Mouse (Mus musculus) liver, embryonic 12.5 days (tissue): ENCODE measurements around the gene Igsf6. TPM values are rescaled to one million over a fixed set of nuclear protein-coding genes. Genes with fewer than 3 reads are reported as not detected.

Source experiments
- ATAC-seq: fragments of 200-750 bp; cut with Nextera tagmentation; 2 replicates; pipeline ENCODE4 v1.8.0; 2017; ENCODE audit warnings: moderate number of reproducible peaks, mild to moderate bottlenecking, moderate library complexity
- H3K27ac ChIP-seq: fragments of 300-500 bp; sonication (generic); 2 replicates; pipeline ENCODE4 v1.5.1; 2016; ENCODE audit warnings: mild to moderate bottlenecking
- H3K27me3 ChIP-seq: fragments of 300-500 bp; sonication (generic); replicated peaks from 2 replicates; pipeline ENCODE4 v1.6.1; 2016; ENCODE audit warnings: mild to moderate bottlenecking, moderate library complexity
- H3K36me3 ChIP-seq: fragments of 300-500 bp; sonication (generic); 2 replicates; pipeline ENCODE4 v1.6.1; 2016; ENCODE audit warnings: mild to moderate bottlenecking, moderate library complexity
- H3K4me1 ChIP-seq: fragments of 300-500 bp; sonication (generic); 2 replicates; pipeline ENCODE4 v1.6.1; 2016
- H3K4me2 ChIP-seq: fragments of 300-500 bp; sonication (generic); 2 replicates; pipeline ENCODE4 v1.6.1; 2016; ENCODE audit warnings: mild to moderate bottlenecking, moderate library complexity
- H3K4me3 ChIP-seq: fragments of 300-500 bp; sonication (generic); 2 replicates; pipeline ENCODE4 v1.5.1; 2016; ENCODE audit warnings: mild to moderate bottlenecking, moderate library complexity
- H3K9ac ChIP-seq: fragments of 300-500 bp; sonication (generic); 2 replicates; pipeline ENCODE4 v1.6.1; 2016; ENCODE audit warnings: mild to moderate bottlenecking, moderate library complexity
- H3K9me3 ChIP-seq: fragments of 300-500 bp; sonication (generic); replicated peaks from 2 replicates; pipeline ENCODE4 v1.6.1; 2016; ENCODE audit warnings: mild to moderate bottlenecking, moderate library complexity
- WGBS: fragments of 180-500 bp; shearing (Covaris S2); methylation state at CpG from one replicate; pipeline ENCODE4 v1.1.7; 2016; ENCODE audit not compliant: insufficient replicate concordance; 5-methylcytosine and 5-hydroxymethylcytosine counted together
- polyA plus RNA-seq: library from polyadenylated mRNA; unstranded; fragments of >200 nt; fragmentation: Nextera tagmentation; extraction: Ambion mirVana; gene quantifications from 2 replicates; pipeline ENCODE4 v1.2.1, GENCODE M21; 2016

Gene Igsf6
- polyA plus RNA-seq, 1 experiment from 2014 or later: 6.6 TPM

DNA sequence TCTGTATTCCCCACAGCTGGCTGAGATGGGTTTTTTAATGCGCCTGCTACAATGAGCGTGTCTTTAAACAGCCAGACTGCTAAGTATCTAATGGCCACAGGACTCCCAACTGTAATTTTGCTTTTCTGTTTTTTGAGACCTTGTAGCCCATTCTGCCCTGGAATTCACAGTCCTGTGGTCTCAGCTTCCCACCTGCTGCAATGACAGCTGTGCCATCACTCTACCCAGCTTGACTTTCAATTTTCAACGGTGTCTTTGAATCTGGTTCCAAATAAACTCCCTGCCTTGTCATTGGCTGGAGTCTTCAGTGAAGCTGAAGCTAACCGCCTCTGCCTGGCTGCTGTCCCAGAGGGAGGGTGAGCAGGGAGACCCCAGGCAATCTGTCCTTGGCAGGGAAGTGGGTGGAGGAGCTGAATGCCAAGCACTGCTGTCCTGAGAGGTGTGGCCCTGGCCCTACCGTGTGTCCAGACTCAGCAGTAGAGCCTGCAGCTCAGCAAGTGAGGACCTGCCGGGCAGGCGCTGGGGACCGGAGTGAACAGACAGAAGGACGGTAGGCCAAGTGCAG is 8.7 kb upstream of the Igsf6 start:
- H3K4me3 ChIP-seq: no peak overlapping the region
- H3K9ac ChIP-seq: no peak overlapping the region
- no peaks in the 10 kb centered on the region for H3K9me3 ChIP-seq
- no peak overlapping the region for H3K27ac ChIP-seq
- peaks cover 7% of the 10 kb centered on the region; the same call in 1 of the 2 replicates for H3K36me3 ChIP-seq
- H3K27me3 ChIP-seq: no peaks in the 10 kb centered on the region
- 81% methylated on average over 9 of the region's 9 CpGs for WGBS
- H3K4me2 ChIP-seq: no peak overlapping the region
- no peaks in the 10 kb centered on the region for H3K4me1 ChIP-seq
- no peak for ATAC-seq

DNA sequence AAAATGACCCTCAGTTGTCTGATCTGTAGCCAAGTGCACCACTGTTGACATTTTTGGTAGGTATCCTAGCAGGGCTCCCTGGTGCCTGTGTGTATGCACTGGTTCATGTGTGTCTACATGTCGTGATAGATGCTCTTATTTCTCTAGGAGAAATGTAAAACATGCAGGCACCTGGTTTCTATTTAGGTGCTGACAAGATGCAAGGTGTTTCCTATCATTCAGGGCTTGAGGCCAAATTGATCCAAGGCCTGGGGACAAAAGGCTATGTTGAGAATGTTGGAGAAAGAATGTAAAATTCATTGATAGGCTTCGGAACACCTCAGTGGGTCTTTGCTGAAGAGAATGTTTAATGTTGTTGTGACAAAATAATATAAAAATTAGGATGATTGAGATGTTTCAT is 7.4 kb upstream of the Igsf6 start:
- Histone ChIP-seq H3K27me3 (no peaks in the 10 kb centered on the region), H3K4me2 (no peak overlapping the region), H3K4me3 (no peak overlapping the region), H3K9ac (no peak overlapping the region), H3K27ac (no peak overlapping the region), H3K4me1 (no peaks in the 10 kb centered on the region), H3K36me3 (peaks cover 18% of the 10 kb centered on the region), H3K9me3 (no peaks in the 10 kb centered on the region)
- WGBS: 71% methylated on average over 2 of the region's 2 CpGs
- ATAC-seq: no peak

DNA sequence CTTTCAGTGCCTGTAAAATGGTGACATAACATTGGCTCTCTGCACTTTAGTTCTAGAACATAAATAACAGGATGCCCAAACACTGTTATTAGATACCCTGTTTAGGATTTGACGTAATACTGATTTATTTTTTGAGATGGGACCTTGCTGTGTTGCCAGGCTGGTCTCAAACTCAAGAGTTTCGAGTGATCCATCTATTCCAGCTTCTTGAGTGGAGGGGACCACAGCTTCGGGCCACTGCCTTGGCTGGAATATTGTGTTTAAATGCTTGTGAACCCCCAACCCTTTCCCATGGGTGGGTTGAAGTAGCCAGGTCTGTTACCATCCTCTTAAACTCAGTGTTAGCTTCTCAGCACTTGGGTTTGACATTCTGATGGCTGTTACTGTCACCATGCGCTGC is 7.0 kb upstream of the Igsf6 start, which contains the start of gene Otoa:
TSS of gene Otoa (plus strand) at position 301 of the 400 bp plus-strand sequence.
- peaks cover 21% of the 10 kb centered on the region for H3K36me3 ChIP-seq
- no peak for ATAC-seq

DNA sequence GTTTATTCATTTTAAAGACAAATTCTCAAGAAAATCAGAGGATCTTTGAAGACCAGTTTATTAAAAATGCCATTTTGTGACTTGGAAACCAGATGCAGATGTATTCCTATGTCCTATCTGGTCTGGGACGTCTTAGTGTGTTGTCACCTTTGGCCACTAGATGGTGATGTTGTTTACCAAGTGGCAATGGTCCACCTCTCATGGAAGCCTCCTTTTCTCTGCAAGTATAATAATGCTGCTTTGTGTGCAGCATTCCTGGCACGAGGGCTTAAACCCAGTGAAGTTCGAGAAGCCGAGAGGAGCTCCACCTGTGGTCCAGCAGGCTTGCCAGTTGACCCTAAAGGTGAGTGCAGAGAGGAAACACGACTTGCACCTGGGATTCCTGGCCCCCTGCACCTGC is 3.5 kb upstream of the Igsf6 start:
- Histone ChIP-seq H3K4me2 (no peak overlapping the region), H3K9ac (no peak overlapping the region), H3K27me3 (no peaks in the 10 kb centered on the region), H3K9me3 (no peaks in the 10 kb centered on the region), H3K36me3 (peaks cover 40% of the 10 kb centered on the region), H3K4me1 (no peaks in the 10 kb centered on the region), H3K27ac (no peak overlapping the region), H3K4me3 (no peak overlapping the region)
- no peak for ATAC-seq
- WGBS: 51% methylated on average over 5 of the region's 5 CpGs

More for the DNA sequence above, 7.0 kb upstream of the Igsf6 start, which contains the start of gene Otoa:
- no peaks in the 10 kb centered on the region for H3K4me1 ChIP-seq
- H3K27me3 ChIP-seq: no peaks in the 10 kb centered on the region
- no peak within 1 kb of the TSS for H3K9ac ChIP-seq
- no peaks in the 10 kb centered on the region for H3K9me3 ChIP-seq
- no peak within 1 kb of the TSS for H3K27ac ChIP-seq
- 73% methylated on average over 4 of the region's 4 CpGs for WGBS
- no peak within 1 kb of the TSS for H3K4me3 ChIP-seq
- H3K4me2 ChIP-seq: no peak within 1 kb of the TSS

DNA sequence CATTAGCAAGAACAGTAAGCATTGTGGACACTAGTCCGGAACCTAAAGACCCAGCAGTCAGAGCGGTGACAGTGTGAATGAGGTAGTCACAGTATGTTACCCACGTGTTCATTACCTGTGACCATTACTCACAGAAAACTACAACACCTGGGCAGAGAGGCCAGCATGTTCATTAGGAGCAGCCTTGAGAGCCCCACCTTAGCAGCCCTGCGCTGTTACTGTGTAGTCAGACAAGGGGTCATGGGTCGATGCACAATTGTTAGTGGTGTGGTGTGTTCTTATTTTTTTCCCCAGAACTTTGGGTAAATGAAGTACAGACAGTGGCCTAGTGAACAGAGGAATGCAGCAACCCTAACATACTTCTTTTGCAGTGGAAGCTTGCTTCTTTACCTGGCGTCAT is 2.9 kb upstream of the Igsf6 start:
- Histone ChIP-seq H3K27me3 (no peaks in the 10 kb centered on the region), H3K4me1 (no peaks in the 10 kb centered on the region), H3K4me2 (no peak overlapping the region), H3K9ac (no peak overlapping the region), H3K36me3 (peaks cover 40% of the 10 kb centered on the region), H3K27ac (no peak overlapping the region), H3K4me3 (no peak overlapping the region), H3K9me3 (no peaks in the 10 kb centered on the region)
- ATAC-seq: no peak
- 87% methylated on average over 6 of the region's 6 CpGs for WGBS

DNA sequence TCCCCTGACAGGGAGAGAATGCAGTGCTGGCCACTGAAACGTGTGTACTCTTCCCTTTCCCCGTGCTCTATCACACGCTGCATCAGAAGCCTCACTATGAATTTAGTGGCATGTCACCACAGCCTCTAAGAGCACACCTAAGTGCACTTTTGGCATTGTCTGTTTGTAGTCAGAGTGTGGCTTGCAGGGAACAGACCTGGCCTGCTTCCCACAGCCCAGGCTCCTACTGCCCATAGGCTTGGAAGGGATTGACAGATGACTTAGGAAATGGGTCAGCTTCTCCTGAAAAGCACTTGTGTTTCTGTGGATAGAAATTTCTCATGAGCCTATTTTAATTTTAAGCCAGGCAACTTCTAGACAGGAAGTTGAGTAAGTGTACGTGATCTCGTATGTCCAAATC is 1.0 kb upstream of the Igsf6 start:
- H3K27ac ChIP-seq: no peak overlapping the region
- H3K27me3 ChIP-seq: no peaks in the 10 kb centered on the region
- no peak overlapping the region for H3K4me3 ChIP-seq
- WGBS: 75% methylated on average over 5 of the region's 5 CpGs
- no peak overlapping the region for H3K4me2 ChIP-seq
- peaks cover 49% of the 10 kb centered on the region for H3K36me3 ChIP-seq
- no peak for ATAC-seq
- no peak overlapping the region for H3K9ac ChIP-seq
- no peaks in the 10 kb centered on the region for H3K4me1 ChIP-seq
- H3K9me3 ChIP-seq: no peaks in the 10 kb centered on the region

DNA sequence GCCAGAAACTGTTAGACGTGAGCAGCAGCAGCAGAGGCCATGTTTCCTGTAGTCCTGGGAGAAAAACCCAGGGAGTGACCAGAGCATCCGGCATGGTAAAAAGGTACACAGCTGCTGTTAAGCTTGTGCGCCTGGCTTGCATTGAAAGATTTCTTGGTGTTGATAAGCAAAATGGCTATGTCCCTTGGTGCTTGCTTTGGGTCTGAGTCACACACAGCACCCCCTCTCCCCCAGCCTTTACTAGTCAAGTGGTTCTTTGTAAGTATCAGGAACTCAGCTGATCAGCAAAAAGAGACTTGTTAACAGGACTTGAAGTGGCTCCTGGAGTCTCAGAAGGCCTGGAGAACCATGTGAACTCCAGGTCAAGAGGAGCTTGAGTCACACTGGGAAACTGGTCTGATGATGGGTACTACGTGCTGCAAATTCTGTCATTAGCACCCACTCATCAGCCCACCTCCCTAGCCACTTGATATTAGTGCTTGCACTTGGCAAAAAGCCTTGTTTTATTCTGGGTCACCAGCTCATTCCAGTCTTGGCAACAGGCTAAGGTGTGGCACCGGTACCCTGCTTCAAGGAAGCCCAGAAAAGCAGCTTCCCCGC is 529 bp upstream of the Igsf6 start:
- Histone ChIP-seq H3K4me2 (no peak overlapping the region), H3K36me3 (peaks cover 54% of the 10 kb centered on the region), H3K27me3 (no peaks in the 10 kb centered on the region), H3K27ac (0 out of 2 replicates have a peak overlapping the region, but pooled peaks have one; percentile 12), H3K9me3 (no peaks in the 10 kb centered on the region), H3K4me1 (no peaks in the 10 kb centered on the region), H3K9ac (no peak overlapping the region), H3K4me3 (no peak overlapping the region)
- ATAC-seq: no peak
- 77% methylated on average over 6 of the region's 6 CpGs for WGBS

DNA sequence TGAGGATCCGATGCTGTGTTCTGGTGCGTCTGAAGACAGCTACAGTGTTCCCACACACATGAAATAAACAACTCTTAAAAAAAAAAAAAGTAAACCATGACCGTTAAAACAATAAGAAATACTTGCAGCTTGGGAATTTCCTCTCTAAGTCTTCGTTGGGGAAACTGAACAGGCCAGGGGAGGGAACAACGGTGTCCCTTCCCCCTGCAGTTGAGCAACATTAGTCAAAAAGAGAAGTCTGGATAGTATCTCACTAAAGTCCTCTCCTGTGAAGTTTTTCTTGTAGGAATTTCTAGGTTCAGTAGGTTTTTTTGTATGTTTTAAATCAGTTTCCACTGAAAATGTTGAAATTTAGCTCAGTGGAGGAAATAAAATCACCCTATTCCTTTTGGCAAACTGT is 1.9 kb downstream of the Igsf6 start:
- H3K9me3 ChIP-seq: no peaks in the 10 kb centered on the region
- no peak overlapping the region for H3K4me3 ChIP-seq
- H3K27me3 ChIP-seq: no peaks in the 10 kb centered on the region
- no peak overlapping the region for H3K9ac ChIP-seq
- H3K4me1 ChIP-seq: no peaks in the 10 kb centered on the region
- H3K36me3 ChIP-seq: peaks cover 54% of the 10 kb centered on the region
- H3K27ac ChIP-seq: no peak overlapping the region
- ATAC-seq: no peak
- WGBS: 66% methylated on average over 5 of the region's 5 CpGs
- H3K4me2 ChIP-seq: no peak overlapping the region

DNA sequence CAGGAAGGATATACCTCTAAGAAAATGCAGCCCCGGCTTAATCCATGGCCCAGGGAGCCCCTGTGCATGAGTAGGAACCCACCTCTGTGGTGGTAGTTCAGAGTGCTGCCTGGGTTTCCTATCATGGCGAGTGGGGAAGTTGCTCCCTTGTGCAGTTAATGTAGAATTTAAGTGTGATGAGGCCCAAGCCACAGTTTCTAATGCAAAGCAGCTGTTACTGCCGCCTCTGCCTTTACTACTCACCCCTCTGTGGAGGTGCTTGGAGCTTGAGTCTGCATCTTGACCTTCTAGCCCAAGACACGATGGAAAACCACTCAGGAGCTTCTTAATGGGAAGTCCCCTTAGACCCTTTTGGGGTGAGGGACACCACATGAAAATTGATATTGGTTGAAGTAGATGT is 3.1 kb downstream of the Igsf6 start:
- Histone ChIP-seq H3K27me3 (no peaks in the 10 kb centered on the region), H3K36me3 (peaks cover 53% of the 10 kb centered on the region), H3K4me2 (no peak overlapping the region), H3K4me1 (no peaks in the 10 kb centered on the region), H3K9ac (no peak overlapping the region), H3K27ac (no peak overlapping the region), H3K9me3 (no peaks in the 10 kb centered on the region), H3K4me3 (no peak overlapping the region)
- no peak for ATAC-seq
- 78% methylated on average over 4 of the region's 4 CpGs for WGBS

DNA sequence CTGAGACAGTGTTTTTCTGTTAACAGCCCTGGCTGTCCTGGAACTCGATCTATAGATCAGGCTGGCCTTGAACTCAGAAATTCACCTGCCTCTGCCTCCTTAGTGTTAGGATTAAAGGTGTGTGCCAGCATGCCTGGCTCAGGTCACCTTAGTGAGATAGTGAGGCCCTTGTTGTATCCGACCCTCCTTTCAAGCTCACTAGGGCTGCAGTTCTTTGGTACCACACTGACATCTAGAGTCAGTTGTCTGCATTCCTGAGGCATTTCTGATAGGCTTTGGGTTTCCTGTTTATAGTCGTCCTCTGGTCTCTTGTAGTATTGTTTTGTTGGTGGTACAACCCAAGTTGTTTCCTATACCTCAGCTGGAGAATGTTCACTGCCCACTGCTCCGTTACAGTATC is 10.1 kb downstream of the Igsf6 start:
- Histone ChIP-seq H3K9me3 (no peaks in the 10 kb centered on the region), H3K27ac (no peak overlapping the region), H3K27me3 (no peaks in the 10 kb centered on the region), H3K4me3 (no peak overlapping the region), H3K36me3 (peaks cover 40% of the 10 kb centered on the region), H3K4me2 (no peak overlapping the region), H3K9ac (no peak overlapping the region; the same call in 1 of the 2 replicates), H3K4me1 (no peaks in the 10 kb centered on the region)
- ATAC-seq: no peak
- 52% methylated on average over 4 of the region's 4 CpGs for WGBS

DNA sequence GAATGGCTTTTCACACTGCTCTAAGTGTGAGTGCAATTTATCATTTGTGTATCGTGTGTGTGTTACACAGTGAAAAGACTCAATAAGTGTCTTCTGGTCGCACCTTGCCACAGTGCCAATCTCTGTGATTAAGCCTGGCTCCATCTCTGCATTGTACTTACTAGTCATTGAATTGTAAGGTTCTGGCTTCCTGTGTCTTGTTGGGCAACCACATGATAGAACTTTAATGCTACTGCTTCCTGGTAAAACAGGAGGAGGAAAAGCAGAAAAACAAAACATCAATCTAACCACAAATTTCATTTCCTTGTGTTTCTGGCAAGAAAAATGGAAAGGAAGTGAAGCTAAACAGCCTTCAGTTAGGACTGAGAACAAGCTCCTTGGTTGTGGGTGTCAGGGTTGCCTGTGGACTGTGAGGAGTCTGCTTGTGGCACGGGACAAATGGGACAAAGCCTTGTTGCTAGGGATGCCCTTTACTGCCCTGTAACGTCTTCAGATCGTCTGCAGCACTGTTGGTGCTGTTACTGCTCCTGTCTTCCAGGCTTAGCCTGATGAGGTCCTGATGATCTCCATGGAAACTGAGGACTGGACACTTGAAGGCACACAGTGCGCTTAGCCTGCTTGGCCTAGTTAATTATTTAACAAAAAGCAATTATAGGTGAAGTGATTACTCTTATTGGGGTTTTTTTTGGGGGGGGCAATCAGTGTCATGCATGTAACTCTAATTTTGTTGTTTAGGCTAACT is 14.7 kb downstream of the Igsf6 start:
- Histone ChIP-seq H3K9me3 (no peaks in the 10 kb centered on the region), H3K9ac (no peak overlapping the region), H3K4me2 (no peak overlapping the region), H3K4me3 (no peak overlapping the region), H3K27me3 (no peaks in the 10 kb centered on the region), H3K36me3 (peaks cover 58% of the 10 kb centered on the region), H3K27ac (no peak overlapping the region), H3K4me1 (no peaks in the 10 kb centered on the region)
- 72% methylated on average over 6 of the region's 6 CpGs for WGBS
- no peak for ATAC-seq

DNA sequence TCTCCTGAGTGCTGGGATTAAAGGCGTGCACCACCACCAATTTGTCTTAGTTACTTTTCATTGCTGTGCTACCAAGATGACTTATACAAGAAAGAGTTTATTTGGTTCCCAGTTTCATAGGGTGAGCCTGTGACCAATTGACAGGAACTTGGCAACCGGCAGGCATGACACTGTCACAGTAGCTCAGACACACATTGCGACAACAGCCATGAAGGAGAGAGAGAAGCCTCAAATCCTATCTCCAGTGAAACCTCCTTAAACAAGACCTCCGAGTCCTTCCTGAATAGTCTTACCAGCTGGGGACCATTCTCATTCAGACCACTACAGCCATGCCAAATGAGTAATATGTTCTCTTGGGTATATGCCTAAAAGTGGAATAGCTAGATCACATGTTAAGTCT is 21.3 kb downstream of the Igsf6 start:
- WGBS: 79% methylated on average over 4 of the region's 4 CpGs
- H3K4me2 ChIP-seq: no peak overlapping the region
- ATAC-seq: no peak
- H3K9me3 ChIP-seq: no peaks in the 10 kb centered on the region
- H3K4me3 ChIP-seq: no peak overlapping the region
- H3K27me3 ChIP-seq: no peaks in the 10 kb centered on the region
- H3K4me1 ChIP-seq: no peaks in the 10 kb centered on the region
- H3K9ac ChIP-seq: no peak overlapping the region
- peaks cover 81% of the 10 kb centered on the region for H3K36me3 ChIP-seq
- no peak overlapping the region for H3K27ac ChIP-seq
